Mouse (Mus musculus): ENCODE data around the gene Filip1.

The Filip1 gene

GRCm38 (mm10) chr9:79894665-79895064 lies 118.0 kb downstream of the Filip1 start:
- Histone ChIP-seq H3K4me1 (replicated peaks; ENCODE audit: low read depth, low read length) (no peaks in the 10 kb centered on the region), H3K36me3 (ENCODE audit: insufficient read depth, low read length) (no peaks in the 10 kb centered on the region), H3K9me3 (ENCODE audit: low read length) (no peaks in the 10 kb centered on the region), H3K27me3 (ENCODE audit: insufficient read depth, low read length) (no peaks in the 10 kb centered on the region), H3K4me3 (replicated peaks; ENCODE audit: low read length) (no peak overlapping the region)
- TF ChIP-seq NANOG (IDR thresholded peaks at IDR 0.05; ENCODE audit: borderline replicate concordance, low read length) (no peak), CTCF (conservative IDR thresholded peaks at IDR 0.05; ENCODE audit: low read length) (no peak), POU5F1 (IDR thresholded peaks at IDR 0.05; ENCODE audit: borderline replicate concordance, low read length) (no peak)

- TF ChIP-seq NANOG (IDR thresholded peaks at IDR 0.05; ENCODE audit: borderline replicate concordance, low read length), result no peak
- TF ChIP-seq POU5F1 (IDR thresholded peaks at IDR 0.05; ENCODE audit: borderline replicate concordance, low read length), result no peak
- TF ChIP-seq CTCF (conservative IDR thresholded peaks at IDR 0.05; ENCODE audit: low read length), result no peak
- no peaks in the 10 kb centered on the region for H3K4me1 ChIP-seq (replicated peaks; ENCODE audit: low read depth, low read length)
- no peaks in the 10 kb centered on the region for H3K9me3 ChIP-seq (ENCODE audit: low read length)
- H3K36me3 ChIP-seq (ENCODE audit: insufficient read depth, low read length), result no peaks in the 10 kb centered on the region
- H3K27me3 ChIP-seq (ENCODE audit: insufficient read depth, low read length), result no peaks in the 10 kb centered on the region
- no peak overlapping the region for H3K4me3 ChIP-seq (replicated peaks; ENCODE audit: low read length)
Measured at GRCm38 (mm10) chr9:79893841-79894612, 118.6 kb downstream of the Filip1 start.

GRCm38 (mm10) chr9:79892183-79892582 lies 120.5 kb downstream of the Filip1 start:
- H3K27me3 ChIP-seq (ENCODE audit: insufficient read depth, low read length), result no peaks in the 10 kb centered on the region
- H3K36me3 ChIP-seq (ENCODE audit: insufficient read depth, low read length), result no peaks in the 10 kb centered on the region
- no peak for TF ChIP-seq NANOG (IDR thresholded peaks at IDR 0.05; ENCODE audit: borderline replicate concordance, low read length)
- no peak for TF ChIP-seq CTCF (conservative IDR thresholded peaks at IDR 0.05; ENCODE audit: low read length)
- no peak for TF ChIP-seq POU5F1 (IDR thresholded peaks at IDR 0.05; ENCODE audit: borderline replicate concordance, low read length)
- no peak overlapping the region for H3K4me3 ChIP-seq (replicated peaks; ENCODE audit: low read length)
- H3K4me1 ChIP-seq (replicated peaks; ENCODE audit: low read depth, low read length), result no peaks in the 10 kb centered on the region
- no peaks in the 10 kb centered on the region for H3K9me3 ChIP-seq (ENCODE audit: low read length)

GRCm38 (mm10) chr9:79890488-79890887 lies 122.2 kb downstream of the Filip1 start:
- no peak for TF ChIP-seq POU5F1 (IDR thresholded peaks at IDR 0.05; ENCODE audit: borderline replicate concordance, low read length)
- no peak for TF ChIP-seq CTCF (conservative IDR thresholded peaks at IDR 0.05; ENCODE audit: low read length)
- TF ChIP-seq NANOG (IDR thresholded peaks at IDR 0.05; ENCODE audit: borderline replicate concordance, low read length), result no peak
- Histone ChIP-seq H3K27me3 (ENCODE audit: insufficient read depth, low read length) (no peaks in the 10 kb centered on the region), H3K36me3 (ENCODE audit: insufficient read depth, low read length) (no peaks in the 10 kb centered on the region), H3K4me1 (replicated peaks; ENCODE audit: low read depth, low read length) (no peaks in the 10 kb centered on the region), H3K9me3 (ENCODE audit: low read length) (no peaks in the 10 kb centered on the region), H3K4me3 (replicated peaks; ENCODE audit: low read length) (no peak overlapping the region)

- H3K27me3 ChIP-seq (ENCODE audit: insufficient read depth, low read length), result no peaks in the 10 kb centered on the region
- H3K4me1 ChIP-seq (replicated peaks; ENCODE audit: low read depth, low read length), result no peaks in the 10 kb centered on the region
- TF ChIP-seq POU5F1 (IDR thresholded peaks at IDR 0.05; ENCODE audit: borderline replicate concordance, low read length) (no peak), CTCF (conservative IDR thresholded peaks at IDR 0.05; ENCODE audit: low read length) (no peak), NANOG (IDR thresholded peaks at IDR 0.05; ENCODE audit: borderline replicate concordance, low read length) (no peak)
- H3K9me3 ChIP-seq (ENCODE audit: low read length), result no peaks in the 10 kb centered on the region
- H3K36me3 ChIP-seq (ENCODE audit: insufficient read depth, low read length), result no peaks in the 10 kb centered on the region
- no peak overlapping the region for H3K4me3 ChIP-seq (replicated peaks; ENCODE audit: low read length)
Measured at GRCm38 (mm10) chr9:79889132-79889531, 123.5 kb downstream of the Filip1 start.

- TF ChIP-seq NANOG (IDR thresholded peaks at IDR 0.05; ENCODE audit: borderline replicate concordance, low read length), result no peak
- no peak for TF ChIP-seq POU5F1 (IDR thresholded peaks at IDR 0.05; ENCODE audit: borderline replicate concordance, low read length)
- TF ChIP-seq CTCF (conservative IDR thresholded peaks at IDR 0.05; ENCODE audit: low read length), result peak; percentile 28
- no peaks in the 10 kb centered on the region for H3K27me3 ChIP-seq (ENCODE audit: insufficient read depth, low read length)
Measured at GRCm38 (mm10) chr9:79885244-79886210, 127.1 kb downstream of the Filip1 start.

GRCm38 (mm10) chr9:79883139-79883538 lies 129.5 kb downstream of the Filip1 start:
- no peaks in the 10 kb centered on the region for H3K4me1 ChIP-seq (replicated peaks; ENCODE audit: low read depth, low read length)
- no peaks in the 10 kb centered on the region for H3K9me3 ChIP-seq (ENCODE audit: low read length)
- TF ChIP-seq POU5F1 (IDR thresholded peaks at IDR 0.05; ENCODE audit: borderline replicate concordance, low read length) (no peak), NANOG (IDR thresholded peaks at IDR 0.05; ENCODE audit: borderline replicate concordance, low read length) (no peak), CTCF (conservative IDR thresholded peaks at IDR 0.05; ENCODE audit: low read length) (no peak)
- H3K27me3 ChIP-seq (ENCODE audit: insufficient read depth, low read length), result no peaks in the 10 kb centered on the region
- H3K4me3 ChIP-seq (replicated peaks; ENCODE audit: low read length), result no peak overlapping the region
- H3K36me3 ChIP-seq (ENCODE audit: insufficient read depth, low read length), result no peaks in the 10 kb centered on the region

More at GRCm38 (mm10) chr9:79885244-79886210, 127.1 kb downstream of the Filip1 start:
- Histone ChIP-seq H3K4me3 (replicated peaks; ENCODE audit: low read length) (no peak overlapping the region), H3K4me1 (replicated peaks; ENCODE audit: low read depth, low read length) (no peaks in the 10 kb centered on the region), H3K36me3 (ENCODE audit: insufficient read depth, low read length) (no peaks in the 10 kb centered on the region), H3K9me3 (ENCODE audit: low read length) (no peaks in the 10 kb centered on the region)

GRCm38 (mm10) chr9:79880031-79880430 lies 132.6 kb downstream of the Filip1 start:
- H3K27me3 ChIP-seq (ENCODE audit: insufficient read depth, low read length), result no peaks in the 10 kb centered on the region
- TF ChIP-seq NANOG (IDR thresholded peaks at IDR 0.05; ENCODE audit: borderline replicate concordance, low read length) (no peak), POU5F1 (IDR thresholded peaks at IDR 0.05; ENCODE audit: borderline replicate concordance, low read length) (no peak), CTCF (conservative IDR thresholded peaks at IDR 0.05; ENCODE audit: low read length) (no peak)
- no peaks in the 10 kb centered on the region for H3K4me1 ChIP-seq (replicated peaks; ENCODE audit: low read depth, low read length)

More at GRCm38 (mm10) chr9:79880031-79880430, 132.6 kb downstream of the Filip1 start:
- Histone ChIP-seq H3K4me3 (replicated peaks; ENCODE audit: low read length) (no peak overlapping the region), H3K9me3 (ENCODE audit: low read length) (no peaks in the 10 kb centered on the region), H3K36me3 (ENCODE audit: insufficient read depth, low read length) (no peaks in the 10 kb centered on the region)
